Mouse (Mus musculus) ovary, postnatal 36 days (tissue): ENCODE measurements around the gene Hsdl1.

Experiments used
- DNase-seq: peaks from one replicate; pipeline ENCODE4 v3.0.0; 2022; ENCODE audit warnings: low spot score, mixed read lengths

Hsdl1 gene

GRCm38 (mm10) chr8:119574437-119575365 lies at the start of gene Hsdl1, which contains the start of gene Dnaaf1:
Gene Hsdl1 (minus strand): TSS chr8:119575183.
Gene Dnaaf1 (plus strand): TSS chr8:119575235.
- DNase-seq: peak; percentile 98

DNA sequence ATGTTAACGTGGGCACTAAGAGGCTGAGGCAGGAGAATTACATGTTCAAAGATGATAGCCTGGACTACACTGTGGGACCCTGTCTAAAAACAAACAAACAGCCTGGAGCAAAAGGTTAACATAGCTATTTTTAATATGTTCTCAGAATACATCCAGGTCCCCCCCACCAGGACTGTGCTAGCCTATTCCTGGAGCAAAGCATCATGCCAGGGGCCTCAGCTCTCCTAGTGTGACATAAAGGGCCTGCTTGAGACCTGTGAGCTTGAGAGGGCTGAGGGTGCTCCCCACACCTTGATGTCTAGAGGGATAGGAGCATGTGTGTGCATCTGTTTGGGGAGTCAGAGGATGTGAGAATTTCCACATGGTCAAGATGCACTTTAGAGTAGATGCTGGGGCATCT lies 48.8 kb upstream of the Hsdl1 start:
- DNase-seq: no peak

- DNase-seq: no peak
Observed at GRCm38 (mm10) chr8:119623061-119623460, 48.1 kb upstream of the Hsdl1 start.

DNA sequence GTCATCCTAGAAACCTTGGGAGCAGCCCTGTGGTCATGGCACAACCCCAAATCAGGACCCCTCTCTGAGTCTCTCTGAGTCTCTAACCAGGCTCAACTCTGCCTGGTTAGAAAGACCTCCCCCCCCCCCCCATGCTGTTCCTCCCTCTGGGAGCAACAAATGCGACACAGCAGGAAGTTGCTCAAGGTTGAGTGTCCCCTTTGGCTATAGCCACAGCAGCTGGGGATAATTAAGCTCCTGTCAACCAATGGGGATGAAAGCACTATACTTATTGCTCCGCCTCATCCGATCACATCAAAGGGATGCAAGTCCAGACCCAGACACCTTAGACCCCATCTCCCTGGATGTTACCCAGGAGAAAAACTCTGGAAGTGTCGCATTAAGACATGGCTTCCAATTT lies 47.6 kb upstream of the Hsdl1 start:
- DNase-seq: no peak

DNA sequence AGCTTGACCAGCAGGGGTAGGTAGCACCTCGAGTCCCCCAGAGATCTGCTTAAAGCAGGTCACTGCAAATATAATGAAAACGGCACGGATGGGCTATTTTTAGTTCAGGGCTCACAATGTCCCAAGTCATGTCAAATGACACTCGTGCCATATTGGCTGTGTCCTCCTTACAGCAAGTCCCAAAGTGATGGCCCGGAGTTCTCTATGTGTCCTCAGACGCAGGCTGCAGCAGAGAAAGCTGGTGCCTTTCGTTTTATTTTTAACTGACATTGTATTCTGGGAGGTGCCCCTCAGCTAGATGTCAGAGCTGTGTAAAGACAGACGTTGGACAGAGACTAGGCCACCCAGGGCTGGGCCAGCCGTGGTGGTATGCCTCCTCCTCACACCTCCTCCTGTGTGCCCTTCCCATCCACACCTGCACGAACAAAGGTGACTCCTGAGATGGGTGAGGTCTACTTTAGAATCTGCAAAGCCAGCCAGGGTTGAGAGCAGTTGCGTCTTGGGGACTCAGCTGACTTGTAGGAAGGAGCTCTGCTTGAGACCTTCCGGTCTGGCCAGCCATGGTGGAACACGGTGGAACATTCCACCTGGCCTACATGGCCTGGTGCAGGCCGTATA lies 46.0 kb upstream of the Hsdl1 start:
- DNase-seq: no peak

DNA sequence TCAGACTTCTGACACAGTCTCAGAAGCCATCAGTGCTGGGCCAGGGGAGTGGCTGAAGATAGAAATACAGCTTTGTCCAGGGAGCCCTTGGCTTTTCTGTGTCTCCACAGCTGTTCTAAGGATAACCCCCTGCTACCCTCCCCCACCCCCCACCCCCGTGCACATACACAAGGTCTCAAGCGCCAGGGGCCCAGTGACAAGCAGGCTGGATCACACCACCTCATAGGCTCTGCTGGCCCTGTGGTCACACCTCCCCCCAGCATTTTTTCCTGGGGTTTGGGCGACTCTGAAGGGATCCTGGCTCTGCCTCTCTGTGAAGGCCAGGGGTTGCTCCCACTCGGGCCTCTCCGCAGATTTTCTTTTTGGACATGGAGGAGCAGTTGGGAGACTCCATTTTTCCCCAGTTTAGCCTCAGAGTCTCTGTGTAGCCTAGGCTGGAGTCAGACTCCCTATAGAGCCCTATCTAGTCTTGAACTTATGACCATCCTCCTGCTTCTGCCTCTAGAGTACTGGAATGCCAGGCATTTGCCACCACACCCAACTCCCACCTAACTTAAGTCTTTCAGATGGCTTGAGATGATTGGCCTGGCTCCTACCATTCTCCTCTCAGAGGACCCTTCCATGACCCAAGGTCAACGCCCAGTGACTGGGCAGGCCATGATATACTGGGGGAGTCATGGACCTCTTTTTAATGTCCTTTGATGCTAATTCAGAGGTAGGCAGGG lies 45.3 kb upstream of the Hsdl1 start:
- no peak for DNase-seq

GRCm38 (mm10) chr8:119618887-119619286 lies 43.9 kb upstream of the Hsdl1 start:
- no peak for DNase-seq

DNA sequence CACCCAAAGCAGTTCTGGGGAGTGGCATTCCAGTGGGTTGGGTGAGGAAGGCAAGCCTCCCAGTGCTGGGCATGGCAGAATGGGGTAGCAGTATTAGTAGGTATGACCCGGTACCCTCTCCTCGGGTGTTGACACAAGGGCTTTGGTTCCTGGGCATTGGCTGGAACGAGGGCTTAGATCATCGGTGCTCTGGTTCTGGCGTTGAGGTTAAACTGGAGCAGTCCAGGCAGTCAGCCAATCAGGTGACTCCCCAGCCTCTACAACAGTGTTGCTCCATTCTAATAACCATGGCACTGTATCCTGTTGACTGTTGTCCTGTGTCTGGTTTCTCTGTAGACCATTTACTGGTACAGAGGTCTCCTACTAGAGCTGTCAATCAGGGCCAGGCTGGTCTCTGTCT lies 42.6 kb upstream of the Hsdl1 start:
- no peak for DNase-seq

GRCm38 (mm10) chr8:119616811-119617210 lies 41.8 kb upstream of the Hsdl1 start:
- no peak for DNase-seq

DNA sequence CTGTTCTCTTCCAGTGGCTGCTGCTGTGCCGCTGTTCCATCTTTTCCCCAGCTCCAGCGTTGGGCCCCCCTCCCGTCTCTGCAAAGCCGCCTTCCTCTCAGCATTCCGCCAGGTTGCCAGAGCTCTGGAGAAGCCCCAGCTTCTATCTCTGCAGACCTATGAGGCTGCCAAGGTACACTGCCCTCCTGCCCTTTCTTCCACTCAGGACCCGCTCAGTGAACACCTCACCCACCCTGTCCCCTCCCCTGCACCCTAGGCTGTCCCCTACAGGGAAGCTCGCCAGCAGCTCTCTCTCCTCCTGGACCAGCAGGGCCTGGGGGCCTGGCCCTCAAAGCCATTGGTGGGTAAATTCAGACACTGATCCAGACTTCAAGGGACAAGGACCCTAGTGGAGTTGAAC lies 41.4 kb upstream of the Hsdl1 start:
- DNase-seq: no peak

DNA sequence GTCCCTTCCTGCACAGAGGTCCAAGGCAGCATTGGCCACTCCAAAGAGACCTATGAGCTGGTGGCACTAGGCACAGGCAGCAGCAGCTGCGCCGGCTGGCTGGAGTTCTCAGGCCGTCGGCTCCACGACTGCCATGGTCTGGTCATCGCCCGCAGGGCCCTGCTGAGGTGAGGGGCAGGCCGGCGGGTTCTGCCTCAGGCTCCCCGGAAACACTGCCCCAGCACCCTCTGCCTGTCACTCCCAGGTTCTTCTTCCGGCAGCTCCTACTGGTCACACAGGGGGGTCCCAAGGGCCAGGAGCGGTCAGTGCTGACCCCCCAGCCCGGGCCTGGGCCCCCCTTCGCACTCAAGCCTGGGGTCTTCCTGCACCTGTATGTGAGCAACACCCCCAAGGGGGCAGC lies 40.1 kb upstream of the Hsdl1 start:
- DNase-seq: no peak

- no peak for DNase-seq
Observed at GRCm38 (mm10) chr8:119612471-119612870, 37.5 kb upstream of the Hsdl1 start, which contains the start of gene Adad2. Gene Adad2 (plus strand): TSS chr8:119612747.

DNA sequence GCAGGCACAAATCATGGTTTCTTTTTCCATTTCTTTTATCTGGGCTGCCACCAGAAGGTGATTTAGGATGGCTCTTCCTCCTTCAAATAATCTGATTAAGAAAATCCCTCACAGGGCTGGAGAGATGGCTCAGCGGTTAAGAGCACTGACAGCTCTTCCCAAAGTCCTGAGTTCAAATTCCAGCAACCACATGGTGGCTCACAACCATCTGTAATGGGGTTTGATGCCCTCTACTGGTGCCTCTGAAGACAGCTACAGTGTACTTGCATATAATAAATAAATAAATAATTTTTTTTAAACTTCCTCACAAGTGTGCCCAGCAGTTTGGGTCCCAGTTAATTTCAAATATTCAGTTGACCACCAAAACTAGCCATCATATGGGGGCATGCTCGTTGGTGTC lies 31.2 kb upstream of the Hsdl1 start:
- no peak for DNase-seq

DNA sequence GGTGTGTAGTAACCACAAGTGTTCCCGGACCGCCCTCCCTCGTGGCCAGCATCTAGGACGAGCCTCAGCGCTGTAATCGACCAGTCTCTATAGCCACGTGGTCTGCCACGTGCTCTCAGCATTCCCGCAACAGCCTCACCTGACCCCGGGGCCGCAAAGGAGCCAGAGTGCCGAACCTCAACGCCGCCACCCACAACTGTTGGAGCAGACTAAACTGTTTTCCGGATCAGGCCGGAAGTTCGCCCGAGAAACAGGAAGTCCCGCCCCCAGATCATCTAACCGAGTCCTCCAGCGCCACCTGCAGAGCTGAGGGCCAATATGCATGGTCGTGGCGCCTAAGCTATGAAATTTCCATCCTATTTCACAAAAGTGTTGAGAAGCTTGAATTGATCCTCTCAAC lies 30.0 kb upstream of the Hsdl1 start, which contains the start of gene Taf1c:
Gene Taf1c, minus strand, starts transcription at position 227 of the 400 bp plus-strand sequence.
- peak; percentile 88 for DNase-seq

DNA sequence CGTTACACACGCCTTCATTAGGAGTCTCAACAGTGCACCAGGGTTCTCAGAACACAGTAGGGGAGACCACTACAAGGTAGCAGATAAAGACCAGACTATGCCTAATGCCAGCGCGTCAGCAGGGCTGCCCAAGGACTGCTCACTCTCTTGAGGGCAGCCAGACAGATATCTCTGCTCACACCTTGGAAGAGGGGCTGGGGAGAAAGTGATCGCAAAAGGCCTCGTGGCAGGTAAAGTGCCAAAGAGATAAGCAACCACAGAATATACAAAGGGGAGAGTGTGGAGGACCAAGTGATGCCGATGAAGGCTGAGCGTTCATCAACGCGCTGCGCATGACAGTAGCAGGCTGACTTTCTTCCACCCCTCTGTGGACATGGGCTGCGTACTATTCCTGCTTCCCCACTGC lies 29.4 kb upstream of the Hsdl1 start:
- DNase-seq: no peak

GRCm38 (mm10) chr8:119603771-119604170 lies 28.8 kb upstream of the Hsdl1 start:
- DNase-seq: no peak

DNA sequence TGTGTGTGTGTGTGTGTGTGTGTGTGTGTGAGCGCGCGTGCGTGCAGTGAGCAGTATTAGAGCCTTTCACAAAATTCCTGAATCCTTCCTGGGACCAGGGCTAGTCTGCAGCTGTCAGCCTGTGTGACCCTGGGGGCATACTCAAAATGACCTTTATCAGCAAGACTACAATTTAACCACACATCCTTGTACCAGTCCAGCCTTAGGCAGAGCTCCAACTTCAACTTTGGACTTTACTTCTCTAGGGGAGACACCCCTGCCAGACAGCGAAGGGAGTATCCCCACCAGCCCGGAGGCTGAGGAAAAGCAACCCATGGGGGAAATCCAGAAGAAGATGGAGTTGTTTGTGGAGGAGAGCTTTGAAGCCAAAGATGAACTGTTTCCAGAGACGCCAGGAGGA lies 16.5 kb upstream of the Hsdl1 start:
- no peak for DNase-seq

- DNase-seq: no peak
Observed at GRCm38 (mm10) chr8:119590348-119590747, 15.4 kb upstream of the Hsdl1 start.

GRCm38 (mm10) chr8:119588844-119589243 lies 13.9 kb upstream of the Hsdl1 start:
- no peak for DNase-seq

DNA sequence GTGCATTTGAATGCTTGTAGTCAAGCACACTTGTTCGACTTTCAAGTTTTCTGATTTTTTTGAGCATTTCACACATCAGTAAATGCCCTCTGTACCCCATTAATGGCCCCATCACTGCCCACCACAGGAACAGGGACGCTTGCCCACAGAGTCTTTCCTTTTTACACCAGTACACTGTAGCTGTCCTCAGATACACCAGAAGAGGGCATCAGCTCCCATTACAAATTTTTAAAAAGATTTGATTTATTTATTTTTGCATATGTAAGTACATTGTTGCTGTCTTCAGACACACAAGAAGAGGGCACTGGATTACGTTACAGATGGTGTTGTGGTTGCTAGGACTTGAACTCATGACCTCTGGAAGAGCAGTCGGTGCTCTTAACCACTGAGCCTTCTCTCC lies 13.3 kb upstream of the Hsdl1 start:
- DNase-seq: no peak

DNA sequence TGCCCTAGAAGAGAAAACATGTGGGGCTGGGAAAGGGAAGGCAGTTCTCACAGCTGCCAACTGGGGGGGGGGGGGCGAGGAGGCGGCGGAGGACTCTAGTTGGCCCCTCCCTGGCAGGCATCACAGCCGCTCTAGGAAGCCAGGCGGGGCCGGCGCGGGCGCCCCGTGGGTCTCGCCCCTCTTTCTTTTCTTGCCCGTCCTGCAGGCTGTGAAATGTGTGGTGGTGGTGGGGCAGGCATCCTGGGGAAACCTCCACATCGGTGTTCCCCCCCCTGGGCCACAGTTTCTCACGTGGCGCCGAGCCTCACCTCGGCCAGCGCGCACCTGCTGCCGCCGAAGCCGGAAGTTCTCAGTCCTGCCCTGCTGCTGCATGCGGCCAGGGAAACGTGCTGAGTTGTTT lies 10.9 kb upstream of the Hsdl1 start:
- DNase-seq: no peak

- DNase-seq: no peak
Observed at GRCm38 (mm10) chr8:119580441-119581161, 5.6 kb upstream of the Hsdl1 start.
